Mouse (Mus musculus) ES-Bruce4 (cell line): ENCODE measurements around the gene Stoml2. TPM values are rescaled to one million over a fixed set of nuclear protein-coding genes. Genes with fewer than 3 reads are reported as not detected.

Experiments
- H3K27ac ChIP-seq: 2 replicates; pipeline ENCODE4 v1.5.1; 2012; ENCODE audit warnings: low read length, inconsistent platforms; ENCODE audit not compliant: insufficient read depth
- H3K27me3 ChIP-seq: 2 replicates; pipeline ENCODE4 v1.6.1; 2012; ENCODE audit warnings: mild to moderate bottlenecking, low read length, inconsistent platforms; ENCODE audit not compliant: control insufficient read depth, poor library complexity, insufficient read depth, severe bottlenecking
- H3K36me3 ChIP-seq: 2 replicates; pipeline ENCODE4 v1.6.1; 2012; ENCODE audit warnings: inconsistent platforms, mild to moderate bottlenecking, low read length, moderate library complexity; ENCODE audit not compliant: control insufficient read depth, poor library complexity, insufficient read depth, severe bottlenecking
- H3K4me1 ChIP-seq: one replicate; pipeline ENCODE4 v1.8.1; 2011; ENCODE audit warnings: low read length; ENCODE audit not compliant: control insufficient read depth, insufficient read depth
- H3K4me3 ChIP-seq: 2 replicates; pipeline ENCODE4 v1.5.1; 2011; ENCODE audit warnings: low read depth, mild to moderate bottlenecking, low read length
- H3K9ac ChIP-seq: 2 replicates; pipeline ENCODE4 v1.6.1; 2012; ENCODE audit warnings: low read depth, mild to moderate bottlenecking, inconsistent platforms; ENCODE audit not compliant: poor library complexity, severe bottlenecking
- H3K9me3 ChIP-seq: replicated peaks from 2 replicates; pipeline ENCODE4 v1.6.1; 2012; ENCODE audit warnings: mild to moderate bottlenecking, low read length, inconsistent platforms; ENCODE audit not compliant: control insufficient read depth, poor library complexity, insufficient read depth, severe bottlenecking
- CTCF ChIP-seq: IDR thresholded peaks from one replicate; pipeline ENCODE4 v1.8.1; 2011; ENCODE audit warnings: low read depth, low read length
- EP300 ChIP-seq: IDR thresholded peaks from 2 replicates; pipeline ENCODE4 v1.6.1; 2011; ENCODE audit warnings: low read depth, low read length; ENCODE audit not compliant: insufficient read depth
- POLR2A ChIP-seq: IDR thresholded peaks from one replicate; pipeline ENCODE4 v1.8.1; 2011; ENCODE audit warnings: low read length; ENCODE audit not compliant: insufficient read depth
- polyA plus RNA-seq: library from polyadenylated mRNA; stranded (reverse); fragments of >200 nt; gene quantifications from 2 replicates; pipeline ENCODE4 v1.2.4, GENCODE M21; 2011; ENCODE audit warnings: low read depth; ENCODE audit not compliant: missing spikeins, insufficient read depth, insufficient read length

The Stoml2 gene
- polyA plus RNA-seq, 1 experiment, result 187 TPM

- Histone ChIP-seq H3K36me3 (peaks cover 10% of the 10 kb centered on the region), H3K9ac (no peak overlapping the region), H3K27me3 (no peaks in the 10 kb centered on the region), H3K9me3 (no peaks in the 10 kb centered on the region), H3K4me3 (no peak overlapping the region), H3K4me1 (peaks cover 2% of the 10 kb centered on the region), H3K27ac (no peak overlapping the region)
- TF ChIP-seq CTCF (no peak), EP300 (no peak), POLR2A (no peak)
Measured at GRCm38 (mm10) chr4:43033481-43033880, 2.0 kb upstream of the Stoml2 start.

GRCm38 (mm10) chr4:43032501-43032900 is 991 bp upstream of the Stoml2 start:
- Histone ChIP-seq H3K9me3 (no peaks in the 10 kb centered on the region), H3K9ac (no peak overlapping the region), H3K4me3 (no peak overlapping the region), H3K27me3 (no peaks in the 10 kb centered on the region), H3K4me1 (peaks cover 2% of the 10 kb centered on the region), H3K36me3 (peaks cover 16% of the 10 kb centered on the region), H3K27ac (no peak overlapping the region)
- TF ChIP-seq EP300 (no peak), CTCF (no peak), POLR2A (no peak)

GRCm38 (mm10) chr4:43030780-43031230 is 705 bp downstream of the Stoml2 start:
- H3K9ac ChIP-seq, result peak overlapping the region; percentile 79
- no peaks in the 10 kb centered on the region for H3K9me3 ChIP-seq
- TF ChIP-seq POLR2A (no peak), EP300 (no peak), CTCF (no peak)
- H3K4me1 ChIP-seq, result peaks cover 2% of the 10 kb centered on the region
- H3K27ac ChIP-seq, result no peak overlapping the region
- H3K4me3 ChIP-seq, result peak overlapping the region; percentile 83
- H3K36me3 ChIP-seq, result peaks cover 16% of the 10 kb centered on the region
- H3K27me3 ChIP-seq, result no peaks in the 10 kb centered on the region

- no peaks in the 10 kb centered on the region for H3K9me3 ChIP-seq
- no peaks in the 10 kb centered on the region for H3K27me3 ChIP-seq
- H3K36me3 ChIP-seq, result peaks cover 16% of the 10 kb centered on the region
- H3K9ac ChIP-seq, result peak overlapping the region; percentile 79
- H3K4me3 ChIP-seq, result peak overlapping the region; percentile 83
- TF ChIP-seq POLR2A (no peak), CTCF (no peak), EP300 (no peak)
- no peak overlapping the region for H3K27ac ChIP-seq
- peaks cover 2% of the 10 kb centered on the region for H3K4me1 ChIP-seq
Measured at GRCm38 (mm10) chr4:43030352-43030751, 1.2 kb downstream of the Stoml2 start.

GRCm38 (mm10) chr4:43029749-43030148 is 1.8 kb downstream of the Stoml2 start:
- Histone ChIP-seq H3K36me3 (peaks cover 16% of the 10 kb centered on the region), H3K4me3 (no peak overlapping the region), H3K27me3 (no peaks in the 10 kb centered on the region), H3K27ac (no peak overlapping the region), H3K9ac (no peak overlapping the region), H3K4me1 (peaks cover 2% of the 10 kb centered on the region), H3K9me3 (no peaks in the 10 kb centered on the region)
- TF ChIP-seq CTCF (no peak), POLR2A (no peak), EP300 (no peak)

GRCm38 (mm10) chr4:43029121-43029520 is 2.4 kb downstream of the Stoml2 start:
- Histone ChIP-seq H3K27ac (no peak overlapping the region), H3K4me1 (peaks cover 2% of the 10 kb centered on the region), H3K36me3 (peaks cover 16% of the 10 kb centered on the region), H3K9me3 (no peaks in the 10 kb centered on the region), H3K9ac (no peak overlapping the region), H3K27me3 (no peaks in the 10 kb centered on the region), H3K4me3 (no peak overlapping the region)
- TF ChIP-seq POLR2A (no peak), EP300 (no peak), CTCF (no peak)
